In the genomic region with DNA sequence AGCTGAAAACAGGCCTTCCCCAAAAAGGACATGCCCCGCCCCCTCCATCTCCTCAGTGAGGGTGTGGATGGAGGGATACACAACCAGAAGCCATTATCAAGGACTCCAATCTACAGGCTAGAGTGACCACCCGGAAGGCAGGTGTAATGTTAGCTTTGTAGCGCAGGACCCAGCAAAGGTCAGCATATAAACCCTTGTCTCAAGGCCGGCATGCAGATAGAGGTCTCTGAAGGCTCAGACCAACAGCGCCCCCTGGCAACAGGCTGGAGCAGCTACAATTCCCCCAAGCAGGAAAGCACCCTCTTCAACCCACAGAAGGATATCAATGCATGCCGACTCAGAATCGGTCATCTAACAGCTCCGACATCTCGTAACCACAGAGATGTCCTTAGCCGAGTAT, we compare ENCODE assay signal across 8 mouse cellular contexts.
DNase-seq lines count a peak whose midpoint lies in the region; ATAC-seq and TF ChIP-seq lines count a peak whose summit lies in the region.

No protein-coding gene starts in this region.

- no peak for ATAC-seq in forebrain, postnatal 0 days
- ATAC-seq in forebrain, embryonic 15.5 days (replicated peaks), result no peak
- peak; percentile 52; the same call in 1 of the 2 replicates for ATAC-seq in kidney, embryonic 15.5 days (replicated peaks; ENCODE audit: low FRiP score)
- peak; percentile 64 for ATAC-seq in megakaryocyte, adult 5-6 weeks (ENCODE audit: poor library complexity, severe bottlenecking)

- H3K4me2 ChIP-seq in forebrain, postnatal 0 days (ENCODE audit: low read depth), result no peak overlapping the region
- no peak overlapping the region for H3K4me2 ChIP-seq in forebrain, embryonic 15.5 days (replicated peaks)
- no peak overlapping the region for H3K4me2 ChIP-seq in kidney, embryonic 15.5 days

- no peak overlapping the region for H3K9ac ChIP-seq in forebrain, postnatal 0 days
- H3K9ac ChIP-seq in forebrain, embryonic 15.5 days (replicated peaks), result no peak overlapping the region
- H3K9ac ChIP-seq in kidney, embryonic 15.5 days, result no peak overlapping the region

- TF ChIP-seq CTCF in forebrain, postnatal 0 days (IDR thresholded peaks at IDR 0.05; ENCODE audit: low read depth), result peak; percentile 58

- no peaks in the 10 kb centered on the region for H3K36me3 ChIP-seq in forebrain, postnatal 0 days (ENCODE audit: insufficient read depth)
- no peaks in the 10 kb centered on the region for H3K36me3 ChIP-seq in forebrain, embryonic 15.5 days
- no peaks in the 10 kb centered on the region for H3K36me3 ChIP-seq in kidney, embryonic 15.5 days

- H3K4me3 ChIP-seq in forebrain, postnatal 0 days (ENCODE audit: low read depth, low read length), result no peak overlapping the region
- no peak overlapping the region for H3K4me3 ChIP-seq in forebrain, embryonic 15.5 days
- H3K4me3 ChIP-seq in kidney, embryonic 15.5 days (replicated peaks), result no peak overlapping the region

- WGBS in forebrain, postnatal 0 days, result 80% methylated on average over 10 of the region's 10 CpGs
- WGBS in forebrain, embryonic 15.5 days, result 74% methylated on average over 10 of the region's 10 CpGs
- WGBS in kidney, embryonic 15.5 days, result 54% methylated on average over 10 of the region's 10 CpGs

- DNase-seq in forebrain, postnatal 0 days, result no peak
- peak; percentile 57 for DNase-seq in urinary bladder, postnatal 14 days (ENCODE audit: low spot score)
- DNase-seq in urinary bladder, postnatal 10 days (ENCODE audit: low spot score), result no peak
- peak; percentile 43 to 62 for DNase-seq in cerebellum, postnatal 4 days (ENCODE audit: low spot score in 2 of 2)
- DNase-seq in testis, postnatal 10 days (ENCODE audit: low spot score), result peak; percentile 87

- H3K27me3 ChIP-seq in forebrain, postnatal 0 days (ENCODE audit: insufficient read depth, low read length), result no peaks in the 10 kb centered on the region; the same call in 1 of the 2 replicates
- H3K27me3 ChIP-seq in forebrain, embryonic 15.5 days, result no peaks in the 10 kb centered on the region
- no peaks in the 10 kb centered on the region for H3K27me3 ChIP-seq in kidney, embryonic 15.5 days

- H3K27ac ChIP-seq in forebrain, postnatal 0 days (ENCODE audit: low read depth, low read length), result no peak overlapping the region
- H3K27ac ChIP-seq in forebrain, embryonic 15.5 days (replicated peaks), result no peak overlapping the region
- no peak overlapping the region for H3K27ac ChIP-seq in kidney, embryonic 15.5 days

- H3K9me3 ChIP-seq in forebrain, postnatal 0 days (ENCODE audit: low read length), result no peaks in the 10 kb centered on the region
- no peaks in the 10 kb centered on the region for H3K9me3 ChIP-seq in forebrain, embryonic 15.5 days
- no peaks in the 10 kb centered on the region for H3K9me3 ChIP-seq in kidney, embryonic 15.5 days (replicated peaks)

- H3K4me1 ChIP-seq in forebrain, postnatal 0 days (ENCODE audit: insufficient read depth), result peaks cover 9% of the 10 kb centered on the region; the same call in 1 of the 2 replicates
- H3K4me1 ChIP-seq in forebrain, embryonic 15.5 days, result peaks cover 14% of the 10 kb centered on the region
- H3K4me1 ChIP-seq in kidney, embryonic 15.5 days, result 0 out of 2 replicates have a peak, but pooled peaks cover 13% of the 10 kb centered on the region

Comparison
In these comparisons a context has a peak if more than half of its experiments do, and no peak if none do; other contexts are left out.
1. DNase-seq: peak in urinary bladder, postnatal 14 days (single experiment), cerebellum, postnatal 4 days (2 of 2) and testis, postnatal 10 days (single experiment); none in forebrain, postnatal 0 days (single experiment) and urinary bladder, postnatal 10 days (single experiment).
2. ATAC-seq: peak in kidney, embryonic 15.5 days (single experiment) and megakaryocyte, adult 5-6 weeks (single experiment); none in forebrain, postnatal 0 days (single experiment) and forebrain, embryonic 15.5 days (single experiment).